Mouse (Mus musculus) liver, adult (tissue): ENCODE measurements around the gene Gm10974.

Experiments used
- GATA4 ChIP-seq: IDR thresholded peaks from 2 replicates; pipeline ENCODE4 v1.6.1; 2014; ENCODE audit warnings: mild to moderate bottlenecking, low read length; ENCODE audit not compliant: insufficient replicate concordance

The Gm10974 gene

DNA sequence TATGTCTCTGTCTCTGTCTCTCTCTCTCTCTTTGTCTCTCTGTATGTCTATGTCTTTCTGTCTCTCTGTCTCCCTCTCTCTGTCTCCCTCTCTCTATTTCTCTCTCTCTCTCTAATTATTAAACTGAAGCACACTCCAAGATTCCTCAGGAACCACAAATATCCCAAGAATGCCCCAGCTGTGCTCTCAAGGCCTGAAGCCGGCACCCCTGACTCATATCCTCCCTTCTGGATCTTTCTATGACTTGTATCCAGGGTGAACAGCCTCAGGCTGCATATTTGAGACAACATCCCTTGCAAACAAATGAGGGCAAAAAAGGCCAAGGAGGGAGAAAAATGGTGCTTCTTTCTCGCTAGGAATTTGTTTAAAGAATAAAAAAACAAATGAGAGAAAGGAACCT lies at the start of gene Gm10974:
Gene Gm10974 (plus strand): TSS at position 2 of the 400 bp plus-strand sequence.
- no peak for TF ChIP-seq GATA4

DNA sequence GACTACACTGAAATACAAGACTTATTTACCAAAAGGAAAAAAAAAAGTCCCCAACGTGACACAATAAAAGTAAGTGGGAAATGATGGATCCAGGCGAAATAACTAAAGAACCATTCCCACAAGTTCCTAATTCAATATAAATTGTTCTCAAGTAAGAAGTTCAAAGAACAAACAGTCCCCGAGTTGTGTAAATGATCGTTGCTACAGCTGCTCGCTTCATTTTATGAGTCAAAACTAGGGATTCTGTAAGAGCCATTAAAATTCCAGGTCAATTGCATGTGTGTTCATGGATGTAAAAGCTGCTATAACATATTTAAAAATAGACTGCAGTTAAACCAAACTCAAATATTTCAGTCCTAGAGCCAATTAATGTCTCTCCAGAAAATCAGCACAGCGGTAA lies 47.6 kb upstream of the Gm10974 start:
- TF ChIP-seq GATA4, result no peak

- TF ChIP-seq GATA4, result no peak
These were observed 44.7 kb upstream of the Gm10974 start for GRCm38 (mm10) chr7:66320996-66321395.

DNA sequence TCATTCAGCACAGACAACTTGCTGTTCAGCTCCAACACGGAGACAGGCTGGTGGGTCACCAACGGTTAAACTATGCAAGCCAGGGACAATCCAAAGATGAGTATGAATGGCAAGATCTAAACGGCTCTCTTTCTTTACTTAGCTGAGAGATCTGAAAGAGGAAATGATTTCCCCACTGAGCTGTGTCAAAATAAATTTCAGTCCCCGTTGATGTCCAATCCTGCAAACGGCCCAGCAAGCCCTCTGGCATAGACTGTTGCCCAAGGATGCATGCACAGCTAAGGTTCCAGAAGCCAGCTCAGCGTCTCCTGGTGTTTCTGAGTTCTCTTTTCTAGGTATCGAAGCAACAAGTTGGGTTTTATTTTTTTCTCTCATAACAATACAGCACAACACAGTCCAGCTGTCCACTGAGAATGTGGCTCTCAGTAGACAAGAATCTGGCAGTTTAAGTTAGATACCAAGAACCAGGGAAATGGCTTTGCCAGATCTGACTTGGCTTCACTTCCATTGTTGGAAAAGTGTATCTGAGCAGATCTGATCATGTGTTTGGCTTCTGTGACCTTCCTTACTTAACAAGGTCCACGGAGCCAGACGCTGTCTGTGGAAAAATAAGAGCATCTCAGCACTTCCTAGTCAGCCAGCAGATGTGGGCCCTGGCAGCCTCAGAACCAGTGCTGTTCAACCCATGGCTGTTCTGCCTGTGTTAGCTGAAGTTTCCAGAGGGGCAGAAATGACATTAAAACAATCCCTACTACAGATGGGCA lies 42.3 kb upstream of the Gm10974 start:
- no peak for TF ChIP-seq GATA4

- no peak for TF ChIP-seq GATA4
These were observed 40.2 kb upstream of the Gm10974 start for GRCm38 (mm10) chr7:66325419-66326053.

GRCm38 (mm10) chr7:66327516-66327915 lies 38.2 kb upstream of the Gm10974 start:
- no peak for TF ChIP-seq GATA4

GRCm38 (mm10) chr7:66330610-66331009 lies 35.1 kb upstream of the Gm10974 start:
- TF ChIP-seq GATA4, result no peak

DNA sequence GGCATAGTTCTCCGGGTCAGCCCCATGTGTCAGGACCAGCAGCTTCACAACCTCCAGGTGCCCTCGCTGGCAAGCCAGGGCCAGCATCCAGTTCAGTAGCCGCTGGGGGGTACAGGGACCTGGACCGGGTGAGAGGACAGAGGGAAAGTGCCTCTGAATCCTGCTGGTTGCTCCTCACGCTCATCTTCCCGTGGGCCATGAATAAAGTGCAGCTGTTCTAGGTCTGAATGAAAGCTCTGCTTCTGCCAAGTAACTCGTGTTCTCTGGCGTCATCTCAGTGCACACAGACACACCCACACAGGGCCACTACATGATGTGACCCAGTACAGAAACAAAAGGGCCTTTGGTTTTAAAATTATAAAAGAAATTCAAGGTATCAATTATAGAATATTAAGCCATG lies 33.4 kb upstream of the Gm10974 start:
- TF ChIP-seq GATA4, result no peak

GRCm38 (mm10) chr7:66333906-66334500 lies 31.7 kb upstream of the Gm10974 start:
- no peak for TF ChIP-seq GATA4

GRCm38 (mm10) chr7:66336955-66337354 lies 28.8 kb upstream of the Gm10974 start:
- no peak for TF ChIP-seq GATA4

- TF ChIP-seq GATA4, result no peak
These were observed 26.1 kb upstream of the Gm10974 start for GRCm38 (mm10) chr7:66339625-66340024.

DNA sequence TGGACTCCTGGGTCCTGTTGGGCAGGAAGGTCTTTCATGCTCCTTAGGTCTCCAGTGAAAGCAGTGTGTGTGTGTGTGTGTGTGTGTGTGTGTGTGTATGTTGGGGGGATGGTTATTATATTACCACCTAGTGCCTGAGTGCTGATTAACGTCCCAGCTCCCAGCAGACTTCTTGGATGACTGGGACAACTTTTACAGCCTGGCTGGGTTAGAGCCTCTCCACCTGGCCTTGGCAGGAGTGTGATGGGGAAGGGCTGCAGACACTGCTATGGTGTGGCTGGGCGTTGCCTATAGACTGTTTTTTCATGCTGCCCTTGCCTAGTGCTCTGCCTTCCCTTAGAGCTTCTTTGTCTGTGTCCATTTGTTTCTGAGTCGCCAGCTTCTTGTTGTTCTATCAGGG lies 25.7 kb upstream of the Gm10974 start:
- no peak for TF ChIP-seq GATA4

GRCm38 (mm10) chr7:66342323-66342722 lies 23.4 kb upstream of the Gm10974 start:
- TF ChIP-seq GATA4, result no peak

DNA sequence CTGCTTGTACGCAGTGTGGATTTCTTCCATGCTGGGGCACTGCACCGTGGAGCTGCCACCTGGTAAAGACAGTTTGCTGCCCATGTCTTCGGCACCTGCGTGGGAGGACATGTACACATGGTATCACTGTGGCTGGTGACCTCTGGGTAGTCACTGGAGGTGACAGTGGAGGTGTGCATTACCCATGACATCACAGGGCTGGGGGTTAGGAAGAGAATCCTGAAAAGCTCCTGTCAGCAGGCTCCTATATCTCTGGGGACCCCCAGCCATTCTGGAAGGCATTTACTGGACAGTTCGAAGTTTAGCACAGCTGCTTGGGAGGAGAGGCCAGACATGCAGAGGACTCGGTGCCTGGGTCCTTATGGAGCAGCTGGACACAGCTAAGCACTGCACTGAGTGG lies 22.9 kb upstream of the Gm10974 start:
- TF ChIP-seq GATA4, result no peak

DNA sequence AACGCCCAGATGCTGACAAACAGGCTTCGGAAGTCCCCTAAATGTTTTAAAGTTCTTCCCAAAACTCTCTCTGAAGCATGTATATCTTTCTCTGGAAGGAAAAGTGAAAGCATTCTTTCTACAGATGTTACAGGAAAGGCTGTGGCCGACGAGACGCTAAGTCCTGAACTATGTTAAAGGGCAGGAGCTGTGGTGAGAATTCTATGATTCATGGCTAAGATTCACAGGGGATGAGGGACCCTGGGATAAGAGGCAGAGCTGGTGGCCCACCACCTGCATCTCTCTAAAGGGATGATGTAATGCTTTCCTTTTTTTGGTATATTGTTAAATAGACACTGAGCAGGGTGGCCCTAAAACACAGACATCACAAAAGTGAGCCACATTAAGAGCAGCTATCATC lies 22.4 kb upstream of the Gm10974 start:
- no peak for TF ChIP-seq GATA4

DNA sequence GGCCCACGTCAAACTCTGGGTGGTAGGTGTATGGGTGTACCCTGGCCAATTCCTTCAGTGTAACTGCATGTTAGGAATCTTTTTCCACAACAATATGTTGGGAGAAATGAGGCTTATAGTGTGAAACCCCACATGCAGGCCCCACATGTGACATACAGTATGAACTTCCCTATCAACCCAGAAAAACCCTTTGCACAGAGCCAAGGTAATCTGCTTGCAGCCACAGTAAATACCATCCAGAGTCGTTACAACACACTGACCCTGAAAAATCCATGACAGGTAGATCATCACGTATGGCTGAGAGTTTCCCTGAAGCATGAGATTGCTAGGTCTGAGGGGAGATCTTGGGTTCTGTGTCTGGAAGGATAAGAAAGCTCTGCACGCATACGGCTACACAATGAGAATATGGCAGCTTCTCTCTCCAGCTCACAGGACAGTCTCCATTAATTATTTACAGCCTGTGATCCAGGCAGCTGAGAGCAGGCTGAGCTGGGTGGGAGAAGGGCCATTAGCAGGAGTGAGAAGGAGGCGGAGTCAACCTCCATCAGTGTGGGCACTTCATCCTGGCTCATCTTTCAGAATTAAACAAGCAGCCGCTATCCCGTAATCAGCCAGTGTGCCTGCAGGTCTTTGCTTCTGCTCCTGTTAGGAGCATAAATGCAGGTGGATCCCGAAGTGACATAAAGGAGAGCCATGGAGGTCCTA lies 18.6 kb upstream of the Gm10974 start:
- no peak for TF ChIP-seq GATA4
